Mouse (Mus musculus) lung, postnatal 10 days (tissue): ENCODE measurements around the gene Upk1b.
"Not testable (repeated sequence)": the region's sequence is repeated elsewhere in the genome, so short reads cannot be mapped to it uniquely, and the experiment has no call there.

Experiments
- DNase-seq: peaks from one replicate; pipeline ENCODE4 v3.0.0; 2021

Upk1b gene

DNA sequence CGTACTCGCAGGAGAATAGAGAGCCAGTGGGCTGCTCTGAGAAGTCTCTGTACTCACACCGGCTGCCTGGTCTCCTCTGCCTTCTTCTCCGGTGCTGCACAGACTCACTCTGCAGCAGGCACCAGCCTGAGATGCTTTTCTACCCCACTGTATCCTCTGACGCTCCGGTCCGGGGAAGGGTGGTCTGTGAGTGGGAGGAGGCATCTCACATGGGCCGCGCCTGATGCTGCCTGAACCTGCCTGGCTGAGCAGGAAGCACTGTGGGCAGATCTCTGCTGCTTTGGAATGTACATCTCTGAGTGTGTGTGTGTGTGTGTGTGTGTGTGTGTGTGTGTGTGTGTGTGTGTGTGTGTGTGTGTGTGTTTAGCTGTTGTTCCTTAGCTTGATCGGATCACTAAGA is at the start of gene Upk1b:
Upk1b (minus strand) TSS at position 238 of the 400 bp plus-strand sequence.
- peak; percentile 19 for DNase-seq

DNA sequence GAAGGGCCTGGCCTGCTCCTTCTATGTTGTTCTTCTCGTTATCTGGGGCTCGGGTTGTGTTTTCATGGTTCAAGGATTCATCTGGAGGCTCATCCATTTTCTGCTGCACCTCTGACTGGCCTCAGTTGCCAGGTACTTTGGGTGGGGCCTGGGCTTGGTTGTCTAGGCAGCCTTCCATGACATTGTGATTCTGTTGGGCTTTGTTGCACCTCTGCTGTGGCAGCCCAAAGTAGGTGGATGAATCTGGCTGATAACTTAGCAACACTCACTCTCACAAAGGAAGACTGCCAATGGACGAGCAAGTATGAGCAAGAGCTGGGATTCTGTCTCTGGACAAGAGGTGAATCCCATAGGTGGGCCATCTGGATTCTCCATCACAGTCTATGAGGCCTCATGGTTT is 28.5 kb upstream of the Upk1b start, which contains the start of gene 4930435E12Rik:
4930435E12Rik (minus strand) TSS at position 101 of the 400 bp plus-strand sequence.
- no peak for DNase-seq

DNA sequence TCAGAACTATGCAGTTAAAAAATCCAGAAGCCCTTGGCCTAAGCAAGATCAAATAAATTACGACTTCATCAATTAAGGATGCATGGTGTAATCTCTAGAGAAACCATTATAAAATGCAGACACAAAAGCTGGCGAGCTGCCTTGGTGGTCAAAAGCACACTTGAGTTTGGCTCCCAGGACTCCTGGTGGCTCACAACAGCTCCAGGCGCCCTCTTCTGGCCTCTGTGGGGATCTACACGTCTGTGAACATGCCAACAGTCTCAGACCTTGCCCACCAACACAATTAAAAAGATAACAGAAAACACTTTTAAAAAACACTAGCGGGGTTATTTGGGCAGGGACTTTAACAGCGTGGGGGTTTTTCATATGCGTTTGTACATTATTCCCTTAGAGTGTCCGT is 12.4 kb upstream of the Upk1b start:
- DNase-seq, result peak; percentile 89

DNA sequence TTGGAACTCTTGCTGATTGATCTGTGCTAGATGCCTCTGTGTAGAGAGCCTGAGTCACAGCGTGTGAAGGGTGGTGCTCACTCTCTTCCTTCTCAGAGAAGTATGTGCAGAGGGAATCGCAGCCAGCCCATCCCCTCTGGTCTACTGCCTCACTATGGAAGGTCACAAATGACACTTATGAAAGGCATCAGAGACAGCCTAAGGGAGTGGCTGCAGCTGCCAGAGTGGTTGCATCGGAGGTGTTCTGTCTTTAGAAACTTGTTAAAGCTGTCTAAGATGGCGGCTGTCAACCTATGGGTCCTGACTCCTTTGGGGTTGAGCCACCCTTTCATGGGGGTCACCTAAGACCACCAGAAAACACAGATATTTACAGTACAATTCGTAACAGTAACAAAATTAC is 10.1 kb upstream of the Upk1b start:
- DNase-seq, result no peak

DNA sequence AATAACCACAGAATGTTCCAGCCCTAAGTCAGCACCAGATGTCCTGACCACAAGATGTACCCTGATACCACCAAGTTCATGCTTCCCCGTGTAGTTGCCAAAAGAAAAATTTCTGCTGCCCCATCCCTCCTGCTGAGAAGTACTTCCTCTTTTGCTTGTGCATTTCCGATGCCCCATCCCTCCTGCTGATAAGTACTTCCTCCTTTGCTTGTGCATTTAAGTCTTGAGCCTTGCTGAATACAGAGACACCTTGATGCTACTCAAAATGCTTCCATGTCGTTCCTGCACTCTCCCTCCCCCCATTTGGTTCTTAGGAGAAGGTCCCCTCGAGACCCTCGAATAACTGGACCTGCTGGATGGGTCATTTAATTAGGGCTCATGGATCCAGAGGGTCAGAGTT is 7.7 kb upstream of the Upk1b start:
- not testable (repeated sequence) for DNase-seq

DNA sequence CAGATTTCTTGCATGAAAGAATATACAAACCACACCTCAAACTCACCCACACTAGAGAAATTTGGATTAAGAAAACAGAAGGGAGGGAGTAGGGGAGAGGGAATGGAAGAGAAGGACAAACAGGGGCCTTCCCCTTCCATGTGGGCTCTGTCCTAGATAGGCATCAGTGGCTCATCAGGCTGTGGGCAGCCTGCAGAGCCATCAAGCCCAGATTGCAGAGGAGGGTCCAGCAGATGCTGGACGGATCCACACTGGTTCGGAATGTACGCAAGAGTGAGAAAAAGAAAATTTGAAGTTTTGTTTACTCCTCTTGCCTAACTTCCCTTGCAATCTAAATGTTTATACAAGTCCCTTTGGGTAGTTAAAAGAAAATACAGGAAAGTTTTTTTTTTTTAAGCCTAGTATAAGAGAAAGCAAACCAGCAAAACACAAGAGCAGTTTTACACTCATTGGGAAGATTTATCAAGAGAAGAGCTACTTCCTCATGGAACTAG is 1.1 kb downstream of the Upk1b start:
- no peak for DNase-seq

DNA sequence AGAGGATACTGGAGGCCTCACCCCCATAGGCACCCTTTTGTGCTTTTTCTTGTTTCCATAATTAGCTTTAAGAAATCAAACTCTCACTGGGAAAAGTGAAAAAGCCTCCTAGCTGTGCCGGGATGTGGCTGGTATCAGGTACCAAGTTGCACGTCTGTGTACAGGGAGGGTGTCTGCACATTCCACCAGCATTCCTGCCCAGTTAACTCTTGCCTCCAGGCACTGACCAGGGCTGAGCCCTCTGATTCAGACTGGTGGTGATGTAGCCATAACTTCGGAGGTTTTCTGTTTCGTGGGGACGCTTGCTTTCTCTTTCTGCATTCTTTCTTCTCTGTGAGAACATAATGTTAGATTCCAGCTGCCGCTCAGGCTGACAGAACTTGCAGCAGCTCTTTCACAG is 7.0 kb downstream of the Upk1b start:
- DNase-seq, result no peak

DNA sequence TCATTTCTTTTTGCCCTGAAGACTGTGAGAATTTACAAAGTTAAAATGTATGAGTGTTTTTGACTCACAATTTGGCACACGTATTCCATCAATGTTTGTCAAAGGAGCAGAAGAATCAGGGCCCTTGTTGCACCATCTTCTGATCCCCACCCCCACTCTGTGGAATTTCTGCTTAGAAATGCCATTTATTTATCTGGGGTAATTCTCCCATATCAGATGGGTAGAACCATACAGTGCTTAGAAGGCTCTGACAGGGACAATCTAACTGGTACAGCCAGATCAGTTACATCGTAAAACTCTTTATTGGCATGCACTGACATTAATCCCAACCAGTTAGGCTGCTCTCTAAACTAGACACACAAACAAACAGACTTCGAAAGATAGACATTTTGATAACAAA is 10.2 kb downstream of the Upk1b start:
- no peak for DNase-seq

DNA sequence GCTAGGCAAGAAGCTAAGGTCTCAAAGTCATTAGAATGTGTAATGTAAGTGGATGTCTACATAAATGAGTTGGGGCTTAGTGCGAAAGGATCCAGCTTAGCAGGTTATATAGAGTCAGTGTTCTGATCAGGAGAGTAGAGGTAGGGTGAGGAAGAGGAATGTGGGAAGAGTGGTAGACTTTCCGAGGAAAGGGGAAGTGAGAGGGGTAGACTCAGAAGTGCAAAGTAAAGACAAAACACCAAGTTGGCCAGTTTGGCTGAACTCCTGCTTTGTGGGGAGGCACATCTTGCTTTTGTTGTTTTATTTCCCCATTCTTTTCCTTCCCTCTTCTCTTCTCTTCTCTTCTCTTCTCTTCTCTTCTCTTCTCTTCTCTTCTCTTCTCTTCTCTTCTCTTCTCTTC is 11.1 kb downstream of the Upk1b start:
- no peak for DNase-seq

DNA sequence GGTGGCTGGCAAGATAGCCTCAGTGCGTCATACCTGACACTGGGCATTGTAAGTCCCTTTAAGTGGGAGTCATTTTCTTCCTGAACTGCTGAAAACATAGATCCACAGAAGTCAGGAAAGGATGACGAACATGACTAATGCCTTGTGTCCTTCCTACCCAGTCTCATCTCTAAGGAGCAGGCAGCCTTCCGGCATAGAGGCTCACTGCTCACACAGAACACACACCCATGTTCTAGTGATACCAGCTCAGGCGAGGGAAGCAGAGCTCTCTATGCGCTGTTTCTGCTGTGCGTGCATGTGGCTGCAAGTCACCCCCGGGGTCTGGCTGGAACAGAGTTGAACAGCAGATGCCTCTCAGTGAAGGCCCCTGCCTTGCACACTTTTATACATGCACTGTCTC is 14.8 kb downstream of the Upk1b start:
- no peak for DNase-seq

DNA sequence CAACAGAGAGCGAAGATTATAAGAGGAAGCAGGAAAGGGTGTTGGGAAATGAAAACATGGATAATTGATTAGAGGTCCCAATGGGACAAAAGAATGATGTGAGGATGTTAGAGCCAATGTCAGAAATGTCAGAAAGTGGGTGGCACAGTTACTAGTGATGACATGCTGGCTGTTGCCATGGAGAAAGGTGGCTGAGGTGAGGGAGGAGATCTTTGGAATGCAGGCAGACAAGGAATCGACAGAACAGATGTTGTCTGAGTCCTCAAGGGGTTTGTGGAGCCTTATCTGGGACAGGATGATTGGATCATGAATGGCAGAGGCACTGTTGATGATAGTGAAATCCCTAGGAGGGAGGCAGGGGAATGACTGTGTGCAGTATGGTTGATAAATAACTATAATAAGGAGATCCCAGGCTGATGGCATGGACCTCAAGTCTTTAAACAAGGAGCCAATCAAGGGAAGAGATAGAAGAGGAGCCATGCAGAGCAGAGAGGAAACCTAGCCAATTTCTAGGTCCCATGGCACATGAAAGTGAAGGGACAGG is 17.5 kb downstream of the Upk1b start:
- DNase-seq, result no peak

DNA sequence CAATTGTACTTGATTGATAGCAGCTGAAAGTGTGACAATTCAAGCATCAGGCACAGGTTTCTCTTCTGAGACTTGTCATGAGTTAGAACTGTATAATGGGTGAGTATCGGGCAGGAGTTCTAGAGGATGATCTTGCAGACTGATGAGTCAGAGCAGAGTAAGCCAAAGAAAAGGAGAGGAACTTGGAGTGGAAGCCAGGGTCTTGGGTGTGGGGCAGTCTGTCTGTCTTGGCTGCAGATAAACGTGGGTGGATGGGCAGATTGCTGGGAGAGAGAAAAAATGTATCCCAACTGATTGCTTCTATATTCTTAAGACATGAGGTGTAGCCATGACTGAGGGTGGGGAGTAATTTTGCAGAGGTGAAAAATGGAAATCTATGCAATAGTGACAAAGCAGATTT is 18.2 kb downstream of the Upk1b start:
- no peak for DNase-seq

DNA sequence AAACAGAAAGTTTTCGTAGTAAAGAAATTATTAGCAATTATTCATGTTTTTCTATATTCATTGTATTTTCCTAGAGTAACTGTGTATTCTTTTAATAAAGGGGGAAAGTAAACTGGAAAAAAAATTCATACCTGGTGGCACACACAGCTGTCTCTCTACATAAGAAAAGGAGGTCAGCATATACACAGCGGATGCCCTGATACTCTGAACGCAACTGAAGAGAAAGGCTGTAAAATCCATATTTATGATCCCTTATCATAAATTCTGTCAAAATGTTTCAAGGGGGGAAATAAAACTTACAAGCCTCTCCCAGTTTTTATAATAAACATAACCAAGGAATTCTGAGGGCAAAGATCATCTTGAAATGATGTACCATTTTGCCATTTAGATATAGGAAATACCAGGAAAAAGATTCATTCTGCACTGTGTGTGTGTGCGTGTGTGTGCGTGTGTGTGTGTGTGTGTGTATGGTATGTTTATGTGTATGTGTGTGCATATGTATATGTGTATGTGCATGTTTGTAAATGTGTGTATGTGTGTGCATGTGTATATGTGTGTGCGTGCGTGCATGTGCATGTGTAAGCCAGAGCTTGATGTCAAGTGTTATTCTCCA is 19.1 kb downstream of the Upk1b start:
- DNase-seq, result no peak

DNA sequence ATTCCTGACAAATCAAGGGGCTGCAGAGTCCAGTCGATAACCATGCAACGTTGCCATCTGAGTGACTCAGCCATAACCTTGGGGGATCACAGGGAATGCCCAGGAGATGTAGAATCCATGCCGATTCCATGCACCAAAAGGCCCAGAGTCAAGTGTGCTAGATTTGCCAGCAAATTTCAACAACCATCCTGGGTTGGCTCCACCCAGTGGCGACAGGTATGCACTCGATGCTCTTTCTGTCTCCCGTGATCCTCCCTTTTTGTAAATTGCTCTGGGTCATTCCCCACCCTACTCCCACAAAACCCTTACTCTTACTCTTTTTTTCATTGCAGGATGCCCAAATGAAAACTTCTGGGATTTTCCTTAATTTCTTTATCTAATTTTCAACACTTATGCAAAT is 23.8 kb downstream of the Upk1b start:
- DNase-seq, result no peak

DNA sequence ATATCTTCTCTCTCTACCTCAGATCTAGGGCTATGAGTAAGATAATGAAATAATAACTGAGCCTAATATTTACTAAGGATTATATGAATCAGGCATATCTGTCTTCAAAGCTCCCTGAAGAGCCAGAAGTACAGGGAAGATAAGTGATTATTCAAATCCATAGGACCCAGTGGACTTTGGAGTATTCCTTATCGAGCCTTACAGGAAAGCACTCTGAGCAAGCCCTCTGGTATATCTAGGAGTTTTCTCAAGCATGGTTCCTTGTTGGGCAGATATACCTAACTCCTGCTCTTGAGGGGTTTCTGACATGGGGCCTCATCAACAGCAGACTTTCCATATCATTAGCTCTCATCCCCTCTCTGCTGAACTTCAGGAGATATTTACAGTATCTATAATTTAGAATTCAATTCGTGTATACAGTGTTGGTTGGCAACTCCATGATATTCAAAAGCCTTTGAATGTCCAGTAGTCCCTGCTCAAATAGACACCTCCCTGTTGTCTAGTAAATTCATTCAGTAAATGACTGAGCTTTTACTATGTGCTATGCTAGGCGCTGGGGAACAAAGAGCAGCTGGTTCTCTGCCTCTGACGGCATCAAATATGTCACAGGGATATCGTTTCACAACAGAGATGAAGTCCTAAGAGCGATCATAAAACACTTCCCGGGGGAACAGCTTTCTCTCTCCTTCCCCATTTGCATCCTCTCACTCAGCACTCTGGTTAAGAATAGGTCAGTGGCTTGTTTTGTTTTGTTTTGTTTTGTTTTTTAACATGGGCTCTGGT is 25.0 kb downstream of the Upk1b start:
- peak; percentile 83 for DNase-seq

DNA sequence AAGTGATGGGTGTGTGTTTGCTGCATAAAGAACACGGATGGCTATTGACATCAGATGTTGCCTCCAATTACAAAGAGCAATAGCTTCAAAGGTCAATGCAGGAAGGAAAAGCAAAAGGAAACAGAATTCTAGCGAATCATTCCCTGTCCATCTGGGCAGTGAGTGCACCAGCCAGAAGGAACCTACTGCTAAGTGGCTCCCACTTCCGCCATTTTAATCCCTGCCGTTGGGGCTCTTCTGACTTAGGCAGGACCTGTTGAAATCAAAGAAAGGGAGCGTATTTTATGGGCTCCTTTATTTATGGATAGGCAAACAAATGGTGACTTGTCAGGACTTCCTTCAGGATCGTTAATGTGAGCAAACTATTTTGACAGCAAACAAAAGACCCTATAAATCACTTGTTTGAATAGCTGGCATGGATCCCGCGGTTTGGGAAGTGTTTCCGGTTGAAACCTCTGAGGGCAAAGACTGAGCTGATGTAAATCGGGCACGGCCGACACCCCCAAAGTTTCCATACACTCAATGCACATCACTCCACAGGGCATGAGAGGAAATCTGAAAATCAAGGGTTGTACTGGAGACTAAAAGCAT is 27.1 kb downstream of the Upk1b start:
- peak; percentile 50 for DNase-seq

DNA sequence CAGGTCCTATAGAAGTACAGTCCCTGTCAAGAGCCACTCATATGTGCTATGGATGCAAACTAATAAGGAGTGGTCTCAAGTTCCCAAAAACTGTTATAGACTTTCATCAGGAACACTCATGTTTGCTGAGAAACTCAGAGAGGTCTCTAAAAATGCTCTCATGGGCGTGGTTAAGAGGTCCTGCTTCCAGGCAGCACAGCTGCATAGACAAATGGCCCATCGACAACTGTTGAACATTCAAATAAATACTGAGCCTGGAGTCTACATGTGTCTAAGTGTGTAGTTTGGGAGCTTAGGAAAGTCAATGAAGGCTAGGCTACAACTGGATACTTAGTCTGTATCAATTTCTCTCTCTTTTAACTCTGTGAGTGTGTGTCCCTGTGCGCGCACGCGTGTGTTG is 29.0 kb downstream of the Upk1b start:
- DNase-seq, result no peak

DNA sequence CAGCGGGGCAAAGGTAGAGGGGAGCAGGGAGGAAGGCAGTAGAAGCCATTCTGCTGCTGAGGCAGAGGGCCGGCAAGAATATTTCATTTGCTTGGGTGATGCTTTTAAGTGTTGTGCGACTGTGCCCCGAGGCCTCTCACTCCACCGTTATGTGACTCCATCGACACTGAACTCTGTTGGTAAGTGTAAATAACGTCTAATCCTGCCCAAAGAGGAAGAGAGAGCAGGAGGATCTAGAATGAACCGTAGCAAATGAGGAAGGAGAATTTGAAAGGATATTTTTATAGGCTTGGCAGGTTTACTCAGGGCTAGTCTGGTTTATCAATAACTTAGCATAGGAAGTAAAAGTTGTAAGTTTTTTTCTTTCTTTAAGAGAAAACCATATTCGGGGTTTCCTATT is 30.6 kb downstream of the Upk1b start:
- no peak for DNase-seq

DNA sequence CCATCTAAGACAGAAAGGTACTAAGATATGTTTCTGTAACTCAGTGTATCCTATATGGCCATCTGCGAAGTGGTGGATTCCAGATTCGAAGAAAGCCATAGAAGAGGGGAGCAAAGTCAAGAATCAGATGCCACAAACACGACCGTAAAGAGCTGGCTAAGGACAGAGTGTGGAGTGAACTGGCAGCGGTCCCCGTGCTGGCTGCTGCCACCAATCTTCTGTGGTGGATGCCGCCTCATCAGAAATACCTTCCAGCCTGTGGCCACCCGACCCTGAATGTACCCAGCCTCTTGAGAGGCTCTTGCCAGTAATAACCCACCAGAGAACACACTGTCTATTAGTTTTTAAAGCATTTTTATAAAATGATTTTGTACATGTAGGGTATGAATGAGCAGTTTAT is 31.7 kb downstream of the Upk1b start:
- no peak for DNase-seq

DNA sequence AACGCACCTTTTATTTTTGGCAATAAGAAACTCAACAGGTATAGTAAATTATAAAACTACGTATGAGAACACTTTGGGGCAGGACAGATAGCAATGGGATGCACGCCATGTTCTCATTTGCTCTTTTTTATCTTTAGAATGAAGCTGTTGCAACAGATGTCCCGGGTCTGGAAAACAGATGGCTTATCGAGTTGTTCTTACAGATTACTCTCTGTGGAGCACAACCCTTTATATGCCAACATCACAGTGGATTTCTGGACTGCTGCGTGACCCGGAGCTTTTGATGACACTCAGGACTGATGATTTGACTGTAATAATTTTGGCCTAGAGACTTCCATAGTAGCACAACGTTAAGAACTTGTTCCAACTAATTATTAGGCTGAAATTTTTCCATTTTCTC is 32.4 kb downstream of the Upk1b start:
- no peak for DNase-seq

DNA sequence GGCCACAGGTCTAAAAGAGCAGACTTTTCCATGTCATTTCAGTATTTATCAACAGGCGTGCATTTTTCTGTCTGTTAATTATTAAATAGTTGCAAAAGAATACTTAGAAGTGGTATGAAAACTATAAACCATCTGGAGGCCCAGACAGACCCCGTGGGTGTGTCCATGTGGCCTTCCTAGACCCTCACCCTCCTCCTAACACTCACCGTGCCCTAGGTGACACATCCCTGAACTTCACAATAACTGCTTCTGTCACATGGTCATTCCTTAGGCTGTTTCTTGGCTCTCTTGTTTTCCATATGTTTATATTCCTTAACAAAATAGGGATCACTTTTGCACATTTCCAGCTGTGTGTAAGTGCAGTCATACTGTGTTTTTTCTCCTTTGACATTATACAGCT is 33.5 kb downstream of the Upk1b start:
- DNase-seq, result no peak

DNA sequence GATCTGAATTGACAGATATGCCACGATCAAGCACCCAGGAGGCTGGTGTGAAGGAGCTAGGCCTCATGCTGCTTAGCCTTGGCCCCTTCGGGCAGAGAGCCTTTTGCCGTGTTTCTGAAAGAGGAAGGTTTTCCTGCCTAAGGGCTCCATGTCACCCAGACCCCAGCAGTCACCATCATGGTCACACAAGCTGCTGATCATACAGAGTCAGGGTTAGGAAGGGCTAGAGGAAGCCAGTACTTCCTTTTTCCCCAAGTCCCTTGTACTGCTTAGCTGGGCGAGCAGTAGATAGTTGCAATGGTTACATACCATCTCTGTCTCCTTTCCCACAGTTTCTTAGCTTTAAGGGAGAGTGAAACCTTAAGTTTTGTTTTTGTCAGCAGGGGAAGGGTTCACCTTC is 36.6 kb downstream of the Upk1b start:
- no peak for DNase-seq

DNA sequence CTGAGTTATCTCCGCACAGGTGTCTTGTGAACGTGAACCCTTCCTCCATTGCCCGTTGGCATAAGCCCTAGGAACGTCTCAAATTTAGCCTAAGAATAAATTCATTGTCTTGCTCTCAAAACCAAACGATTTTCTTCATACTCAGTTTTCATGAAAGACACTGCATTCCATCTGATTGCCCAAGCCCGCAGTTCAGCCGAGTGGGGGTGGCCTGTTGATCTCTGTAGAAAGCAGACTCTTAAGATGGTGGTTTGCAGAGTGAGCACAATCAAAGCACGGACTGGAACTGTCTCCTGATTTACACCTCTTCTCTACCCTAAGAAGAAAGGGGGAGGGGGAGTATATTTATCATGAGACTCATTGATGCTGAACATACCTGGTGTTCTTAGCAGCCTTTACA is 37.7 kb downstream of the Upk1b start:
- DNase-seq, result peak; percentile 56

DNA sequence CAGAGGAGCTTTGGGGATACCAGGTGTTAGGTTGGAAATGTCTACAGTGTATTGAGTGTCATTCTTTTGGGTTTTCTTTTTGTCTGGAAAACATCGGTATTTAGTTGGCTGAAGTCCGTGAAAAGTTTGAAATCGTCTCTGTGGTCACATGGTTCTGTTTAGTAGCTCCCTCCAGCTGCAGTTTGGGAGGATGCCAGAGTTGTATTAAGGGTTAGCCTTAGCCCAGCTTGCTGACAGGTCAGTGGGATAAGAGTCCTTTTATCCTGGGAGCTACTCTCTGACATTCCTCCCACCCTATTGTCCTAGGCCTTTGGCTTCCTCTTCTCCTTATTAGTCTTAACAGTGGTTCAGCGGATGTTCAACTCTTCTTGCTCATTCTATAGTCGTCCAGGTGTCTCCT is 38.2 kb downstream of the Upk1b start:
- DNase-seq, result peak; percentile 57
